Mouse (Mus musculus): ENCODE data around the gene Xlr3b.
"Not testable (repeated sequence)": the region's sequence is repeated elsewhere in the genome, so short reads cannot be mapped to it uniquely, and the experiment has no call there.

Xlr3b gene

DNA sequence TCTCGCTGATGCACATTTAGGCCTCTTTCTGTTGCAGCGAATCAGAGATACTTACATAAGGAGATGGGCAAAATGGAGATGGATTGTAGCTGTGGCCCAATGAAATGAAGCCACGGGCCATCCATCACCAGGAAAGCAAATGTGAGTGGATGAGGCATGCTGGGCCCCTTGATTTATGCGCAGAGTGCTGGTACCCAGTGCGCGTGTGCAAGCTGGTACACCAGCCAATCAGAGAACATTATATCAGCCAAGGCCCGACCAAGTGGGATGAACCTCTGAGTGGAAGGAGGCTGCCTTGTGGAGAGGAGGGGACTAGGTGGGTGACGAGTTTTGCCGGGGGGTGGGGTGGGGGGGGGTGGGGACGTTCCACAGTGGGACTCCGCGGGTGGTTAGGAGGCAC is at the start of gene Xlr3b:
Gene Xlr3b (plus strand): TSS at position 274 of the 400 bp plus-strand sequence.
- peak; percentile 24 for DNase-seq

GRCm38 (mm10) chrX:73143218-73143618 is 48.8 kb upstream of the Xlr3b start:
- not testable (repeated sequence) for DNase-seq

DNA sequence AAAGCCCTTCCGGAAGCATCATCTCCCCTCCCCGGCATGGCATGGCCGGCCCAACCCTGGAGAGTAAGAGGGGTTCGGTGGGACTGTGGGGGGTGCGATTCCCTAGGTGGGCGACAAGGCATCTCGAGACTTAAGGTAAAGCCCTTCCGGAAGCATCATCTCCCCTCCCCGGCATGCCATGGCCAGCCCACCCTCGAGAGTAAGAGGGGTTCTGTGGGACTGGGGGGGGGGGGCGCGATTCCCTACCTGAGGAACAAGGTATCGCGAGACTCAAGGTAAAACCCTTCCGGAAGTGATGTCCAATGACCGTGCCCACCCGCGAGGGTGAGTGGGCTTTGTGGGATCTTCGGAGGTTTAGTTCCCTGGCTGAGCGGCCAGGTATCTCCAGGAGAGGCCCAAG is 43.5 kb upstream of the Xlr3b start, which contains the start of gene Xlr5b:
Gene Xlr5b (plus strand): TSS at position 301 of the 400 bp plus-strand sequence.
- DNase-seq = not testable (repeated sequence)

GRCm38 (mm10) chrX:73149350-73149749 is 42.7 kb upstream of the Xlr3b start, which contains the start of gene DXBay18:
Gene DXBay18, minus strand, starts transcription at chrX:73149450.
- not testable (repeated sequence) for DNase-seq

DNA sequence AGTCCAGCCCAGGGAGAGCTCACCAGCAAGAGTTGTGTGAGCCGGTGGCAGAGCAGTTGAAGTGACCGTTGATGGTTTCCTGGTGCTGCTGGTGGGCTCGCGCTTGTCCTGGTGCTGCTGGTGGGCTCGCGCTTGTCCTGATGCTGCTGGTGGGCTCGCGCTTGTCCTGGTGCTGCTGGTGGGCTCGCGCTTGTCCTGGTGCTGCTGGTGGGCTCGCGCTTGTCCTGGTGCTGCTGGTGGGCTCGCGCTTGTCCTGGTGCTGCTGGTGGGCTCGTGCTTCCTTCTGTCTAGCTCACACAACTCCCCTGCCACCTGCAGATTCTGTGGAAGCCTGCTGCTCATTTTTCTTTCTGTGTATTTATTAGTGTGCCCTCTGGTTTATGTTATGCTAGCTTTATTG is 15.1 kb upstream of the Xlr3b start, which contains the start of gene Spin2d:
Gene Spin2d (minus strand): TSS at position 101 of the 400 bp plus-strand sequence.
- not testable (repeated sequence) for DNase-seq

DNA sequence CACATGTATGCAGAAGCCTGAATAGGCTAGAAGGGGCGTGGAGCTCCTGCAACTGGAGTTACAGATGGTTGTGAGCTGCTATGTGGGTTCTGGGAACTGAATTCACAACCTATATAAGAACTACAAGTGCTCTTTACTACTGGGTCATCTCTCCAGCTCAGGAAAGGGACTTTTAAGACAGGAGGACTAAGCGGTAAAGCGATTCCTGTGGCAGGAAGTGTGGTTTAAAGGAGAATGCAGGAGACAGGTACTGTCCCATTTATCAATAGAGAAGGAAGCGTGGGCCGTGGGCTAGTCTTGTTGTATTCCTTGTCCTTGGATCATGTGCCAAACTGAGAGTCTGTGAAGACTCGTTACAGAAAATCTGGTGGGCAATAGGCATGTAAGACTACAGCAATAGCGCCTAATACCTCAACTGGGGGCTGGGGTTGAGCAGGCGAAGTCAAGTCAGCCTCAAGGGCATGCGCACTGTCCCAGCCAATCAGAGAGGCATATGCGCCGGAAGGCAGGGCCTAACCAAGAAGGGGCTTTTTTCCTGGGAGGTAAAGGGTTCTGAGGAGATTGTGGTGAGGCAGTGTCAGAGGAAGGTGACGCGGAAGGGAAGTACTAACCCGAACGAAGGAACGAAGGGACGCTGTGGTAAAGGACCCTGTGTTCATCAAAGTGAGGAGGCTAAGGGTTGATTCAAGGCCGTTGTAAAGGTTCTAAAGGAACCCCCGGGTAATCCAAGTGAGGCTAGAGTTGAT is 22.0 kb downstream of the Xlr3b start, which contains the start of gene Xlr4b:
Gene Xlr4b (plus strand): TSS at position 515 of the 746 bp plus-strand sequence.
- not testable (repeated sequence) for DNase-seq

DNA sequence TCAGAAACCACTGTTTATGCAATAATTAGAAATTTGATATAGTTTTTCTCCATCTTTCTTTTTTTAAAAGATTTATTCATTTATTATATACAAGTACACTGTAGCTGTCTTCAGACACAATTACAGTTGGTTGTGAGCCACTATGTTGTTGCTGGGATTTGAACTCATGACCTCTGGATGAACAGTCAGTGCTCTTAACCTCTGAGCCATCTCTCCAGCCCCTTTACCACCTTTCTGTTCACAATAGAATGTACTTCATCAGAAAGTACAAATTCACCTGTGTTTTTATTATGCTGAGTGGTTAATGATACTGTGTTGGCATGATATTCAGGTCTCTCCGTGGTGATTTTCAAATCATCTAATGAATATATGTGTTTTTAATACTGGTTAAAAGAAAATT is 33.4 kb downstream of the Xlr3b start:
- no peak for DNase-seq

DNA sequence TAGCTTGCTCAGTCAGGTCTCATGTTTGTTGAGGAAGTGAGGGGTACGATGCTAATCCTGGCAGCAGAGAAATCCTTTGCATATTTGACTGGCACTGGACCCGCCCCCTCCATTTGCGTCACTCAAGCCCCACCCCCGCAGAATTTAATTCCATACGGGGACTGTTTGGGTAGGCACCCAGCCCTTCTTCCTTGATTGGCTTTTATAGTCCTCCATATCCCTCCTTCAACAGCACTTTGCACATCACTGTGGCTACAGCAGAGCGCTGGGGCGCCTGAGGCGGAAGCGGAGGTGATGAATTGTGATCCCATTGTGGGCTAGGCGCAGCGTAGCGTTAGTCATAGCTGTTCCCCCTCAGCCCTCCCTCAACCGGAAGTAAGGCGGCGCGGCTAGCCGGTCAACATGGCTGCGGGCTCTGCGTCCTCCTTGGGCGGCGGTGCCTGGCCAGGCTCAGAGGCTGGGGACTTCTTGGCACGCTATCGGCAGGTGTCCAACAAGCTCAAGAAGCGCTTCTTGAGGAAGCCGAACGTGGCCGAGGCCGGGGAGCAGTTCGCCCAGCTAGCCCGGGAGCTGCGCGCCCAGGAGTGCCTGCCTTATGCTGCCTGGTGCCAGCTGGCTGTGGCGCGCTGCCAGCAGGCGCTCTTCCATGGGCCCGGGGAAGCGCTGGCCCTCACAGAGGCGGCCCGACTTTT is 36.1 kb downstream of the Xlr3b start, which contains the start of gene F8a:
Gene F8a (plus strand): TSS at position 378 of the 692 bp plus-strand sequence.
- DNase-seq = peak; percentile 91

DNA sequence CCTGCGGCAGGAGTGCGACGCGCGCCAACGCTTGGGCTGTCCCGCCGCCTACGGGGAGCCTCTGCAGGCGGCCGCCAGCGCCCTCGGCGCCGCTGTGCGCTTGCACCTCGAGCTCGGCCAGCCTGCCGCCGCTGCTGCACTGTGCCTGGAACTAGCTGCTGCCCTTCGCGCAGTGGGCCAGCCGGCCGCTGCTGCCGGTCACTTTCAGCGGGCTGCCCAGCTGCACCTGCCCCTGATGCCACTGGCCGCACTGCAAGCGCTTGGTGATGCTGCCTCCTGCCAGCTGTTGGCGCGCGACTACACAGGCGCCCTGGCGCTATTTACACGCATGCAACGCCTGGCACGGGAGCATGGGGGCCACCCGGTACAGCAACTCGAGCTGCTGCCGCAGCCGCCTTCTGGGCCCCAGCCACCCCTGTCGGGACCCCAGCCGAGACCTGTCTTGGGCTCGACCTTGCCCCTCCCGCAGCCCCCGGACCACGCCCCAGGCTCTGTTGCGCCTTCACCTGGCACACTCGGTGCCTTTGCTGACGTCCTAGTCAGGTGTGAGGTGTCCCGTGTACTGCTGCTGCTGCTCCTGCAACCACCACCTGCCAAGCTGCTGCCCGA is 36.7 kb downstream of the Xlr3b start:
- DNase-seq = peak; percentile 70

DNA sequence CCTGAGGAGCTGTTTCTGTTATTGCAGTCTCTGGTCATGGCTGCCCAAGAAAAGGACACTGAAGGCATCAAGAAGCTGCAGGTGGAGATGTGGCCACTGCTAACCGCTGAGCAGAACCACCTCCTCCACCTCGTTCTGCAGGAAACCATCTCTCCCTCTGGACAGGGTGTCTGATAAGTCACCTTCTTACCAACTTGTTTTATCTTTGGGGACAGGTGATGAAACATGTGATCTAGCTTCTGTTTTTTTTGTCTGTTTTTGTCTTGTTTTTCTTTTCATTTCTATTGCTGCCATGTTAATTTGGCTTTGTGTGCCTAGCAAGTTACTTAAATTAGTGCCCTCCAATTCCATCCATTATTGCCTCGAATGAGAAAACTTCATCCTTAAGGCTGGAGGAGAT is 37.3 kb downstream of the Xlr3b start:
- DNase-seq = no peak

GRCm38 (mm10) chrX:73242821-73243325 is 50.9 kb downstream of the Xlr3b start, which contains the start of gene Xlr4c:
Gene Xlr4c, minus strand, starts transcription at chrX:73243130.
- DNase-seq = not testable (repeated sequence)
